Mouse (Mus musculus) telencephalon, adult 2 months (tissue): ENCODE data around the gene Tent5b.
A peak's percentile ranks its signal among the peaks of the same experiment; 100 is the strongest.
"Not testable (repeated sequence)": the region's sequence is repeated elsewhere in the genome, so short reads cannot be mapped to it uniquely, and the experiment has no call there.

Experiments
- DNase-seq: peaks from one replicate; pipeline ENCODE4 v3.0.0-alpha.2; 2011; ENCODE audit warnings: low read depth, low spot score

The Tent5b gene

GRCm38 (mm10) chr4:133498160-133498724, 18.3 kb downstream of the Tent5b start, which contains the start of gene Trnp1:
Gene Trnp1, minus strand, starts transcription at chr4:133498550.
- DNase-seq: peak; percentile 90

GRCm38 (mm10) chr4:133501514-133501913, 21.6 kb downstream of the Tent5b start:
- no peak for DNase-seq

GRCm38 (mm10) chr4:133504300-133504699, 24.4 kb downstream of the Tent5b start:
- DNase-seq: no peak

GRCm38 (mm10) chr4:133504755-133505485, 25.0 kb downstream of the Tent5b start:
- no peak for DNase-seq

- no peak for DNase-seq
Measured at GRCm38 (mm10) chr4:133506573-133506972, 26.6 kb downstream of the Tent5b start.

- no peak for DNase-seq
Measured at GRCm38 (mm10) chr4:133508990-133509389, 29.1 kb downstream of the Tent5b start.

GRCm38 (mm10) chr4:133511050-133511449, 31.1 kb downstream of the Tent5b start:
- DNase-seq: no peak

GRCm38 (mm10) chr4:133512511-133512910, 32.6 kb downstream of the Tent5b start:
- DNase-seq: not testable (repeated sequence)

GRCm38 (mm10) chr4:133512972-133513371, 33.0 kb downstream of the Tent5b start:
- no peak for DNase-seq

GRCm38 (mm10) chr4:133518601-133519368, 38.9 kb downstream of the Tent5b start, which contains the start of gene Kdf1:
Gene Kdf1, plus strand, starts transcription at chr4:133518963.
- DNase-seq: no peak

- no peak for DNase-seq
Measured at GRCm38 (mm10) chr4:133519369-133519665, 39.4 kb downstream of the Tent5b start.

- no peak for DNase-seq
Measured at GRCm38 (mm10) chr4:133521502-133521901, 41.6 kb downstream of the Tent5b start.

- no peak for DNase-seq
Measured at GRCm38 (mm10) chr4:133527788-133528187, 47.9 kb downstream of the Tent5b start.

GRCm38 (mm10) chr4:133532777-133533176, 52.8 kb downstream of the Tent5b start:
- no peak for DNase-seq

GRCm38 (mm10) chr4:133536081-133536480, 56.1 kb downstream of the Tent5b start:
- no peak for DNase-seq

- DNase-seq: no peak
Measured at GRCm38 (mm10) chr4:133536652-133537051, 56.7 kb downstream of the Tent5b start.
